Mouse (Mus musculus) left cerebral cortex, adult 2 months (tissue): ENCODE measurements around the gene Ipmk. TPM values are rescaled to one million over a fixed set of nuclear protein-coding genes. Genes with fewer than 3 reads are reported as not detected.

Source experiments
- DNase-seq, 2 experiments: peaks; one replicate each; pipeline ENCODE4 v3.0.0; 2021 to 2022; ENCODE audit warnings: low spot score in 2 of 2, mixed read lengths in 1 of 2; ENCODE audit errors: extremely low spot score in 1 of 2
- H3K27ac ChIP-seq: fragments of 200-600 bp; 2 replicates; pipeline ENCODE4 v1.8.1; 2022
- H3K4me3 ChIP-seq: fragments of 200-600 bp; 2 replicates; pipeline ENCODE4 v1.8.1; 2022
- CTCF ChIP-seq: fragments of 200-600 bp; IDR thresholded peaks from 2 replicates; pipeline ENCODE4 v1.8.1; 2022; ENCODE audit warnings: antibody characterized with exemption, mild to moderate bottlenecking, moderate library complexity
- intact Hi-C: fragments of 180-260 bp; cut with DNase I; formaldehyde crosslinking; loops from one replicate; pipeline ENCODE4 v1.15.1; 2025
- total RNA-seq, 2 experiments: library from RNA; stranded (reverse); gene quantifications; 2 replicates each; pipeline ENCODE4 v1.2.3; 2021

The Ipmk gene
- total RNA-seq, 2 experiments from 2014 or later: 30.5 to 36.7 TPM

- intact Hi-C loops: loop anchor here (1.0 kb wide), 1 partner anchor 74 kb away; no protein-coding TSS in a partner anchor
- Histone ChIP-seq H3K4me3 (no peak overlapping the region), H3K27ac (no peak overlapping the region)
- no peak for TF ChIP-seq CTCF
- DNase-seq: no peak
Measured at GRCm38 (mm10) chr10:71327386-71327785, 20.2 kb upstream of the Ipmk start.

GRCm38 (mm10) chr10:71328382-71328781 lies 19.2 kb upstream of the Ipmk start:
- Histone ChIP-seq H3K4me3 (no peak overlapping the region), H3K27ac (no peak overlapping the region)
- intact Hi-C loops: no loop called here
- TF ChIP-seq CTCF: no peak
- DNase-seq: no peak

GRCm38 (mm10) chr10:71328870-71329269 lies 18.7 kb upstream of the Ipmk start:
- intact Hi-C loops: no loop called here
- H3K27ac ChIP-seq: no peak overlapping the region
- no peak for DNase-seq
- no peak overlapping the region for H3K4me3 ChIP-seq
- no peak for TF ChIP-seq CTCF

- H3K27ac ChIP-seq: no peak overlapping the region
- no peak for TF ChIP-seq CTCF
- intact Hi-C loops: no loop called here
- no peak for DNase-seq
- H3K4me3 ChIP-seq: no peak overlapping the region
Measured at GRCm38 (mm10) chr10:71329295-71329694, 18.3 kb upstream of the Ipmk start.

DNA sequence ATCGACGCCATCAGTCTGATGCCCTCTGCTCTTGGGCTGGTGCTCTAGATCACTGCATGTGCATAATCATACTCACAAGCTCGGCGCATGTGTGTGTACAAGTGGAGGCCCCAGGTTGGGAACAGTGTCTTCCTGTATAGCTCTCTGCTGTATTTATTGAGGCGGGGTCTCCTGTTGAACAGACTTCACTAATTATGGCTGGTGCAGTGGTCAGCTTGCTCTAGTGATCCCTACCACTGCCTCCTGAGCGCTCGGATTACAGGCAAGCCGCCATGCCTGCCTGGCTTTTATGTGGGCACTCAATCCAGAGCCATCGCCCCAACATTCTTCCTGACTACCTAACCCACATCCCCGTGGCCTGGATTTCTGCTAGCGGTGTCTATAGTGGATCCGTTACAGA lies 17.5 kb upstream of the Ipmk start:
- Histone ChIP-seq H3K27ac (no peak overlapping the region), H3K4me3 (no peak overlapping the region)
- DNase-seq: no peak
- no peak for TF ChIP-seq CTCF
- intact Hi-C loops: no loop called here

GRCm38 (mm10) chr10:71331908-71332307 lies 15.7 kb upstream of the Ipmk start:
- no peak for TF ChIP-seq CTCF
- intact Hi-C loops: no loop called here
- Histone ChIP-seq H3K4me3 (no peak overlapping the region), H3K27ac (no peak overlapping the region)
- no peak for DNase-seq

GRCm38 (mm10) chr10:71332376-71332775 lies 15.2 kb upstream of the Ipmk start:
- peak; percentile 27 for TF ChIP-seq CTCF
- Histone ChIP-seq H3K4me3 (no peak overlapping the region), H3K27ac (no peak overlapping the region)
- DNase-seq: no peak
- intact Hi-C loops: no loop called here

DNA sequence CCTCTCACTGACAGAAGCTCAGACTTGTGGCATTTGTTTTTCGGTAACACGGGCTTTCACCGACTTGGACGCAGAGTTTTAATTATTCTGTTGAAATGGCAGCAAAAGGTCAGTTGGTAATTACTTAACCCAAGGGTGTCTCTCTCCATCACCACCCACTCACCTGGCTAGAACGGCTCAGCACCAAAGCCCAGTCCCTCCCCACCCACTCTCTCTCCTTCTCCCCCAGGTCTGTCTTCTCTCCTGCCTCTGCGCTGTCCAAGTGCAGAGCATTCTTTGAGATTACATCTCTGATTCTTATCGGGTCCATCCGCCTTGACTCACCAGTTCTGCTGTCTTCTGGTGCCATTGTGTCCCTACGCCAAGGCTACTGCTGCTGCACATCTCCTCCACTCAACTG lies 14.7 kb upstream of the Ipmk start:
- DNase-seq: no peak
- intact Hi-C loops: no loop called here
- no peak for TF ChIP-seq CTCF
- Histone ChIP-seq H3K27ac (no peak overlapping the region), H3K4me3 (no peak overlapping the region)

DNA sequence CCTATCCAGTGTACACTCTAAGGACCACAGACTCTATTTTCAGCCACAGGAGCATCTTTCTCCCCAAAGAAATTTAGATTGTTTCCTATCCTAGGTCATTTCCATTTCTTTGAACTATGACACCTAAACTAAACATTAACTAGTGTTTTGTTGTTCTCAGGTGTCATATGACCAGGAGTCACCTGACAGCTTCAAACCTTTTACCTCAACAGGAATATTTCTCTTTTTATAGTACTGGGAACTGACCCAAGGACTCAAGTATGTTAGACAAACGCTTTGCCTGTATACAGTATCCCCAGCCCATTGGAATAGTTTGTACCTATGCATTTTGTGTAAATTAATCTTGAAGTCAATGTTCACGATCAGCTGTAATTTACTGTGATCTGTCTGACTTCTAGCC lies 9.8 kb upstream of the Ipmk start:
- H3K4me3 ChIP-seq: no peak overlapping the region
- intact Hi-C loops: no loop called here
- no peak for DNase-seq
- no peak for TF ChIP-seq CTCF
- H3K27ac ChIP-seq: no peak overlapping the region

DNA sequence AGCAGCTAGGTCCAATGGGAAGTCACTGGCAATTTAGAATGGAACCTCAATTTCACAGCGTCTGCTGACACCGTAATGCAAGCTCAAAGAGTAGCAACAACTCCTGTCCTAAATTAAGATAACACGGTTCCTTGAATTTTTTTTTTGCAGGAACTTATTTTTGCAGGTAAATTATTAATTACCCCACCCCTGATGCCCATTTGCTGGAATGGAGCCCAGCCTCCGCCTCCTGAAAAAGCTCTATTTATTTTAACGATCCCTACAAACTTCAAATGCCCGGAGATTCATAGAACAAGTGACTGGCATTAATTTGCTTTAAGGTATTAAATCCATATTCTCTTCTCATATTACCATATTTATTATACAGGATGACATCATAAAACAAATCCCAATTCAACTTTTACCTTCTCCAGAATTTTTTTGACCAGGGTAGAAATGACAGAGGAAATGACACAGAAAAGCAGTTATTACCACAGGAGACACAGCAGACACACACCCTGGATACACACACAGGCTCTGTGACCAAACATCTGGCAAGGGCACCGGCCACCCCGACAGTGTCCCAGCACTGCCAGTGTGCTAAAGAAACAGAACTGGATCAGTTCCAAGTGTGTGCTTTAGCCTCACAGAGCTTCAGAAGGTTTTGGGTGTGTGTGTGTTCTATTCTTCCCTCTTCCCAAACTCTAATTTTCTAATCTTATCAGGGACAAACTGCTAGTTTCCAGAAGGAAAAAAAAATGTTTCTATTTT lies 9.2 kb upstream of the Ipmk start:
- intact Hi-C loops: no loop called here
- H3K27ac ChIP-seq: no peak overlapping the region
- no peak for DNase-seq

DNA sequence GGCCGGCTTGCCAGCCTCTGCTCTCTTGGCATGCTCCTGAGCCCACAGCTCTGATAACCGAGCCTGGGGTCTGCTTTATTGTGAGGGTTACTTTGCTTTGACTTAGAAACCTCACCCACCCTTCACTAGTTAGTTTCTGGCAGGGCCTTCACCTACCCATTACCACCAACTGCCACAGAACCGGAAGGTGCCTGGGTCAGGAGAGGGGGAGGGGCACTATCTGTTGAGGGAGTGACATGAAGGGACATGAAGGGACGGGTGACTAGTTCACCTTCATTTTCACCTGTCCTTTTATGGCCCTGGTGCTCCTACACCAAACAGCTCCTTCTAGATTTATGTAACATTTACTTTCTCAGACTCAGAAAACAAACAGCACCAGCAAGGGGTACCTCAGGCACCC lies 8.1 kb upstream of the Ipmk start:
- no peak for TF ChIP-seq CTCF
- intact Hi-C loops: no loop called here
- Histone ChIP-seq H3K4me3 (no peak overlapping the region), H3K27ac (no peak overlapping the region)
- no peak for DNase-seq

More for the DNA sequence above, 9.2 kb upstream of the Ipmk start:
- TF ChIP-seq CTCF: no peak
- no peak overlapping the region for H3K4me3 ChIP-seq

DNA sequence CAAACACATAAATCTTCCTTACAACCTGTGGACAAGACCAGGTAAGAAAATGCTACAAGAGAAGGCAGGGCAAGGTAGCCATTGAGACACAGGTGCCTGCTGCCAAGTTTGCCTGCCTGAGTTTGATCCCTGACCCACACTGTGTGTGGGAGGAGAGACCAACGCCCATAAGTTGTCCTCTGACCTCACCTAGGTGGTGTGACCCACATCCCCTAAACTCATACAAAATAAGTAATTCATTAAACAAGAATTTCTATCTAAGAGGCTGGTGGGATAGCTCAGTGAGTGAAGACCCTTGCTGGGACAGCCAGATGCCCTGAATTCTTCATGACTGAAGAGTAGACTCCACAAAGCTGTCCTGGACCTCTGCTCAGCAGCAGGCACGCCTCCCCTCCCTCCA lies 7.4 kb upstream of the Ipmk start:
- TF ChIP-seq CTCF: no peak
- no peak for DNase-seq
- no peak overlapping the region for H3K27ac ChIP-seq
- intact Hi-C loops: no loop called here
- no peak overlapping the region for H3K4me3 ChIP-seq

GRCm38 (mm10) chr10:71341290-71341689 lies 6.3 kb upstream of the Ipmk start:
- no peak for DNase-seq
- no peak overlapping the region for H3K27ac ChIP-seq
- H3K4me3 ChIP-seq: no peak overlapping the region
- intact Hi-C loops: no loop called here
- TF ChIP-seq CTCF: no peak
